Mouse (Mus musculus): ENCODE data around the gene Ang2. TPM values are rescaled to one million over a fixed set of nuclear protein-coding genes. Genes with fewer than 3 reads are reported as not detected.

Gene Ang2
- polyA plus RNA-seq, 1 experiment from 2014 or later = not detected

Other genes with a start within 250 kb of the Ang2 start
- 0.24 and 0.39 TPM in 2 replicates for gene Pnp2, start 243.2 kb downstream of the Ang2 start, polyA plus RNA-seq (2014; fragmentation: Nextera tagmentation; extraction: Ambion mirVana)
- not detected in 2 replicates for gene Rnase10, start 191.4 kb downstream of the Ang2 start, polyA plus RNA-seq (2014; fragmentation: Nextera tagmentation; extraction: Ambion mirVana)
- gene Rnase9, start 157.3 kb downstream of the Ang2 start, polyA plus RNA-seq (2014; fragmentation: Nextera tagmentation; extraction: Ambion mirVana) = not detected in 2 replicates
- gene Rnase11, start 149.0 kb downstream of the Ang2 start, polyA plus RNA-seq (2014; fragmentation: Nextera tagmentation; extraction: Ambion mirVana) = not detected in 2 replicates
- not detected in 2 replicates for gene Rnase12, start 141.5 kb downstream of the Ang2 start, polyA plus RNA-seq (2014; fragmentation: Nextera tagmentation; extraction: Ambion mirVana)
- 0.04 TPM in 1 of 2 replicates, not detected in the other for gene Olfr750, start 124.7 kb downstream of the Ang2 start, polyA plus RNA-seq (2014; fragmentation: Nextera tagmentation; extraction: Ambion mirVana)
- gene Rnase4, start 108.1 kb downstream of the Ang2 start, polyA plus RNA-seq (2014; fragmentation: Nextera tagmentation; extraction: Ambion mirVana) = 10.8 and 11.4 TPM in 2 replicates
- gene Ang, start 108.0 kb downstream of the Ang2 start, polyA plus RNA-seq (2014; fragmentation: Nextera tagmentation; extraction: Ambion mirVana) = 1.9 and 3.0 TPM in 2 replicates
- 0.19 TPM in 1 of 2 replicates, not detected in the other for gene Eddm3b, start 84.7 kb downstream of the Ang2 start, polyA plus RNA-seq (2014; fragmentation: Nextera tagmentation; extraction: Ambion mirVana)
- not detected in 2 replicates for gene Rnase6, start 75.2 kb downstream of the Ang2 start, polyA plus RNA-seq (2014; fragmentation: Nextera tagmentation; extraction: Ambion mirVana)
- gene Rnase1, start 52.4 kb downstream of the Ang2 start, polyA plus RNA-seq (2014; fragmentation: Nextera tagmentation; extraction: Ambion mirVana) = not detected in 2 replicates
- not detected in 2 replicates for gene Rnase2b, start 36.9 kb downstream of the Ang2 start, polyA plus RNA-seq (2014; fragmentation: Nextera tagmentation; extraction: Ambion mirVana)
- not detected in 2 replicates for gene Ear14, start 4.2 kb upstream of the Ang2 start, polyA plus RNA-seq (2014; fragmentation: Nextera tagmentation; extraction: Ambion mirVana)
- gene Rnase2a, start 57.0 kb upstream of the Ang2 start, polyA plus RNA-seq (2014; fragmentation: Nextera tagmentation; extraction: Ambion mirVana) = not detected in 2 replicates
- gene Gm7247, start 162.6 kb upstream of the Ang2 start, polyA plus RNA-seq (2014; fragmentation: Nextera tagmentation; extraction: Ambion mirVana) = not detected in 2 replicates
- gene Vmn2r88, start 211.7 kb upstream of the Ang2 start, polyA plus RNA-seq (2014; fragmentation: Nextera tagmentation; extraction: Ambion mirVana) = not detected in 2 replicates